Mouse (Mus musculus): ENCODE data around the gene Cpxm2.

- TF ChIP-seq MYOD1 (IDR thresholded peaks at IDR 0.05; ENCODE audit: control insufficient read depth, insufficient read length, low read depth) (no peak), CTCF (IDR thresholded peaks at IDR 0.05; ENCODE audit: control insufficient read depth, insufficient read depth, insufficient read length) (no peak), CEBPB (IDR thresholded peaks at IDR 0.05; ENCODE audit: low read depth) (no peak), MAX (IDR thresholded peaks at IDR 0.05) (no peak), USF1 (IDR thresholded peaks at IDR 0.05; ENCODE audit: low read depth) (no peak)
Observed at GRCm38 (mm10) chr7:132174787-132175186, 20.2 kb upstream of the Cpxm2 start.

Measured in C2C12 (cell line).